Mouse (Mus musculus) right cerebral cortex, postnatal 36 days (tissue): ENCODE data around the gene Tshz2.

Experiments
- DNase-seq, 2 experiments: peaks; one replicate each; pipeline ENCODE4 v3.0.0; 2022; ENCODE audit warnings: low spot score in 2 of 2, mixed read lengths in 1 of 2

Gene Tshz2

GRCm38 (mm10) chr2:170045896-170046295, 413.1 kb downstream of the Tshz2 start:
- no peak for DNase-seq

DNA sequence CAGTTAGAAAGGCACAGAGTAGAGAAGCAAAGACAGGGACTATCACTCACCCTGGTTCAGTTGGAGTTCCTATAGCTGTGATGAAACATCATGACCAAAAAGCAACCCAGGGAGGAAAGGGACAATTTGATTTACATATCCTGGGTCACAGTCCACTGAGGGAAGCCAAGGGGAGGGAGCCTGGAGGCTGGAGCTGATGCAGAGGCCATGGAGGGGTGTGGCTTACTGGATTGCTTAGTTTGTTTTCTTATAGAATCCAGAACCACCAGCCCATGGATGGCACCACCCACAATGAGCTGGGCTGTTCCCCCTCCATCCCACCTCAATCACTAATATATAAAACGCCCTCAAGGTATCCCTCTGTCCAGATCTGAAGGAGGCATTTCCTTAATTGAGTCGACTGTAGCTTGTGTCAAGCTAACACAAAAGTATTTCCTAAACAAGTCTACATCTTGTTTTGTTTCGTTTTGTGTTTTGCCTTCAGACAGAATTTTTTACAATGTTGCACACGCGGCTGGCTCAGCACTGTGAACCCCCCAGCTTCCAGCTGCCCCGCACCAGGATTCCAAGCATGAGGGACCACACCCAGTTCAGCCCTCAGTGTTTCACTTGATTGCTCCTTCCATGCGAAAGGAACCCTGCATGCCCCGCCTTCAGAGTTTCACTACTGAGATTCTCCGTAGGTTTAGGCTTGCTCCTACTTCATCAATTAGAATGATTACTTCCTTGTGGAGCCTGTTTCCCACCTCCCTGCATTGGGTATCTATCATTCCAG, 413.7 kb downstream of the Tshz2 start:
- no peak for DNase-seq

GRCm38 (mm10) chr2:170048831-170049230, 416.0 kb downstream of the Tshz2 start:
- no peak for DNase-seq

- no peak for DNase-seq
These were observed 417.8 kb downstream of the Tshz2 start for GRCm38 (mm10) chr2:170050651-170051050.

DNA sequence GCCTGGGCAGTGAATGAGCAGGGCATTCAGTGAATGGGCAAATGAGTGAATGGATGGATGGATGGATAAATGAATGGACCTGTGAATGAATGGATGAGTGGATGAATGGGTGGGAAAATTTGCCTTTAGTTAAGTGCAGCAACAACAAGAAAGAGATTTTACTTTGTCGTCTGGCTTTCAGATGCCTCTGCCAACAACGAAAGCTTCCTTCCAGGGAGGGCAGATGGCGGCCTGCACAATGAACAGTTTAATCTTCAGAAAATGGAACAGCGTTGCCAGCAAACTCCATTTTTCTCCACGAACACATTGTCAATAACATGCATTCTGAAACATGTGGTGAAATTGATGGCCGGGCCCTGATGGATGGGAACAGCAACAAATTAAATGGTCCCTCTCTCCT, 418.6 kb downstream of the Tshz2 start:
- no peak for DNase-seq

DNA sequence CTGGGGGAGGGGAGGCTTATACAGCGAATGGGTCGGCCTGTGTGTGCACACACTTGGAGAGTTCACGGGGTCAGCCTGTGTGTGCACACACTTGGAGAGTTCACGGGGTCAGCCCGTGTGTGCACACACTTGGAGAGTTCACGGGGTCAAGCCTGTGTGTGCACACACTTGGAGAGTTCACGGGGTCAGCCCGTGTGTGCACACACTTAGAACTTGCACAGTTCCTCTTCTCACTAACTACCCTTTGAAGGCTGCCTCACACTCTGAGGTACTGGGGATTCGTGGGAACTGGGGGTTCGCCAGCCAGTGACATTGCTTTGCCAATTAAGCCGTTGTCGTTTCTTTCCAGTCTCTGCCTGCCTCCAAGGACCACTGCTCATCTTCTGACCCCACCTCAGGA, 422.1 kb downstream of the Tshz2 start:
- DNase-seq = no peak

DNA sequence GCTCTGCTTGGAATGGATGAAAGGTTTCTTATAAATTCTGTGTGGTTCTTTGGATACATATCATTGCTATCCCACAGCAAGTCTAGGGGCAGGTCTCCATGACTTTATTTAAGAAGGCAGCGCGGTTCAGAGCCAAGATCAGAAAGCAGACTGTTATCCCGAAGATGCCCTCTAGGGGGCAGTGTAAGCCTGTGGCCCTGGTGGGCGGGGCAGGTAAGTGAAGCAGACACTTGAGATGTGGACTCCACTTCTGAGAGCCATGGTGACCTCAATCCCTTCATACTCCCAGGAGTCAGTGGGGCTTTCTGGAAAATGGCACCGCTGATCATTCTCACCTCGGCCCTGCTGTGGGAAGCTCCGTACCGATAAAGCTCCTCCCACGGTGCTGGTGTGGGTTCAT, 422.6 kb downstream of the Tshz2 start:
- DNase-seq = no peak

DNA sequence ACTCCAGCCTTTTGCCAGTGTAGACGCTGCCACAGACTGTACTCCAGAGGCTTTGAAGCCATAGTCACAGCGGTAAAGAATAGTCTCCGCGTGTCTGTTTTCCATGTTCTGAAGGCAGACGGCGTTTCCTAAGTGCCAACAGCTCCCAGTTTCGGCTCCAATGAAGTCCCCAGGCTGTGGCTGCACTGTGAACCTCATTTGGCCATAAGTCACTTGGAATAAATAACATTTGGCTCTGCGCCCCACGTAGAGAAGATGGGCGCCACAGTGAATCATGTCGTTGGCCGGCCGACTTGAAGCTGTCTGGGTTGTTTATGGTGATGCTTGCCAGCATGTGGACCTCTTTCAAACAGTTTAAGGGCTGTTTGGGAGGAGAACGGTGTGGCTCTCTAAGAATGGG, 426.0 kb downstream of the Tshz2 start:
- DNase-seq = no peak

- no peak for DNase-seq
These were observed 427.3 kb downstream of the Tshz2 start for GRCm38 (mm10) chr2:170060066-170060465.

- no peak for DNase-seq
These were observed 429.6 kb downstream of the Tshz2 start for GRCm38 (mm10) chr2:170062378-170062777.

- no peak for DNase-seq
These were observed 437.2 kb downstream of the Tshz2 start for GRCm38 (mm10) chr2:170069976-170070375.

DNA sequence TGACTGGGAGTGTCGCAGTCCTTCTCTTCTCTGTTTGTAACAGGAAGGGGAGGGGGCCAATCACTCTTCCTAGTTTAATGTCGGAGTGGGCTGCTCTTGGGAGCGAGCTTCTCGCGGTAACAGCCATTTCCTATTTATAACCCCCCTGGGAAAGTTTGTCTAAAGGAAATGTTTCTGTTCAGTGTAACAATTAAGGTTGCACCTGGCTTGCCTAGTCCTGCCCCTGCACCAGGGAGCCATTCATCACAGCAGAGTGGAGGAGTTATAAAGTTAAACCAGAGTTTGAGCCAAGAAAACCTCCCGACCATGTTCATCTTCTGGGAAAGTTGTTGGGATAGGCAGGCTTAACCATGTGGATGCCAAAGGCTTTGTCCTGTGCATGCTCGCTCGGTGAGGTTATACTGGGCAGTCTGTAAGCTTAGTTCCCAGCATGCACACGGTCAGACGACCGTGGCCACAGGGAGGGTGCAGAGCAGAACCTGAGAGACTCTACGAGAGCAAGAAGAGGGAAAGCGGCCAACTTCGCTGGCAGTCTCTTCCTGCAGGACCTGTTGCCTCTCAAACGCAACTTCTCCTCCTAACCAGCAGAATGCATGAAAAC, 437.9 kb downstream of the Tshz2 start:
- DNase-seq = no peak

GRCm38 (mm10) chr2:170076941-170077490, 444.2 kb downstream of the Tshz2 start:
- no peak for DNase-seq

- no peak for DNase-seq
These were observed 445.2 kb downstream of the Tshz2 start for GRCm38 (mm10) chr2:170078041-170078440.

GRCm38 (mm10) chr2:170078442-170079017, 445.7 kb downstream of the Tshz2 start:
- DNase-seq = peak in 1 of 2 experiments; percentile 9

DNA sequence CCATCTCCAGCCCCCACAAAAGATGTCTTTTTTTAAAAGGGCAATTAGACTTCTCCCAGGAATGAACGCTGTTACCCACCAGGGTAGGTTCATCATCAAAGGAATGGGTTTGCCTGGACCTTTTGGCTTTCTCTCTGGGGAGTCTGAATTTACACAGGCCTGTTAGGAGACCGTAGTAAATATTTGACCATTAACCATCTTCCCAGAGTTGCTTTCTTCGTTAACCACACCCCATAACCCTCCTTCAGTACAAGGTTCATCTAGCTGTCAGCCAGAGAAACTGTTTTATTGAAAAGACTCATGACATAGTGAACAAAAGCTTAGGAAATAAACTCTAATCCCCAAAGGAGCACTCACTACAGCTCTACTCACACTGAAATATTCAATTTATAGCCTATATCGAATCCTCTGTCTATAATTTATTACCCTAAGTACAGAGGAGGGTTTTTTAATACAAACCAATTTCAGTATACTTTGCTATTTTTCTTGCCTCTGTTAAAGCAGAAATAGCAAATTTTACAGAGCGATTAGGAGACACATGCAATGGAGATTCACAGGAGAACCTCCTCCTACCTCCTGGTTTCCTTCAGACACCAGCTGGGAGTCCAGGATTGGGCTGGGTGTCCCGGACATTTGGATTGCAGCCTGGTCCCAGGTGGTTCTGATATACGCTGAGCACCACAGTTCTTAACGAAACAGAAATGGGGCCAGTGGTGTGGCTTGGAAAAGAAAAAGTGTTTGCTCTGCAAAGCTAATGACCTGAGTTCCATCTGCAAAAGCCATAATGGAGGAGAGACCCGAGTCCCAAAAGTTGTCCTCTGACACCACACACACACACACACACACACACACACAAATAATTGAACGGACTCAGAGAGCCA, 459.0 kb downstream of the Tshz2 start:
- DNase-seq = no peak

DNA sequence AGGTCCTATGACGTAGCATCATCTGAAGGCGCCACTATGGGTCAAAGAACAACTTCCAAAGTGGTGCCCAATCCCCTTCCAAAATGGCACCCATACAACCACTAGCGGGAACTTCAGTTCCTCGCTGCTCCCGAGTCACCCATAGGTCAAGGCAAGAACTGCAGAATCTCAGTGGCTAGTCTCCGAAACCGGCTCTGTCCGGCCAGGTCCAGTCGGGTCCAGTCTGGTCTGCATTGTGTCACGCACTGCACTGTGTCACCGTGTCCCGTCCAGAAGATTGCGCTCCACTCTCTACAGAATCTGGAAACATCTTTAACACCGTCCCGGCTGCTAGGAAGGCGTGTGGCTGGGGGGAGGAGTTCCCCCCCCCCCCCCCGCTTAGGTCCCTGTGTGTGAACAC, 461.4 kb downstream of the Tshz2 start:
- no peak for DNase-seq

DNA sequence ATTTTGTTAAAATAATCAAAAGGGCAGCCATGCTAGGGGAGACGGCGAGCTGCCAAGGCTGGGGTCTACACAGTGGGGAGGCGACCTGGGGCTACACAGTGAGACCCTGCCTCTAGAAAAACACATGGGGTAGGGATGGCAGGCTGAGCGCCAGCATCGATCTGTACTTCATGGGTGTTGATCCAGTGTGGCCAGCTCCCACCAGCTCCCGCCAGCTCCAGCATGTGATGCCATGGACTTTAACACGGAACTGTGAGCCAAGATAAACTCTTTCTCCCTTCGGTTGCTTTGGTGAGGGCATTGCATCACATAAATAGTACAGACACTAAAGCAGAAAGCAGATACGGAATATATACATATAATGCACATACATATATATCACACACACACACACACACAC, 462.1 kb downstream of the Tshz2 start:
- no peak for DNase-seq

- DNase-seq = peak; percentile 52 to 69
These were observed 468.3 kb downstream of the Tshz2 start for GRCm38 (mm10) chr2:170101132-170101531.

- DNase-seq = no peak
These were observed 469.1 kb downstream of the Tshz2 start for GRCm38 (mm10) chr2:170101932-170102331.

DNA sequence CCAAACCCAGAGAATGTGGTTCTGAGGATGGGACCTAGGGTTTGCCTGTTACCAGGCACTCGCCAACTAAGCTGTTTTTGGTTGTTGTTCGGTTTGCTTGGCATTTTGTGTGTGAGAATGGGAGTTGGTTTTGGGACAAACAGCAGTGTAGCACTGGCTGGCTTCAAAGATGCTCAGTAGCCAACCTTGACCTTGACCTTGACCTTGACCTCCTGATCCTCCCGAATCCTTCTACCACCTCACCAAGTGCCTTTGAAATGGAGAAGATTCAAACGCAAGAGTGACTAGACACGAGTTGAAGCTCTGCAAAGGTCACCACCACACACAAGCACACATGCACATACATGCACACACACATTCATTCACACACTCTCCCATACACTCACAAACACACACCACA, 470.5 kb downstream of the Tshz2 start:
- no peak for DNase-seq

DNA sequence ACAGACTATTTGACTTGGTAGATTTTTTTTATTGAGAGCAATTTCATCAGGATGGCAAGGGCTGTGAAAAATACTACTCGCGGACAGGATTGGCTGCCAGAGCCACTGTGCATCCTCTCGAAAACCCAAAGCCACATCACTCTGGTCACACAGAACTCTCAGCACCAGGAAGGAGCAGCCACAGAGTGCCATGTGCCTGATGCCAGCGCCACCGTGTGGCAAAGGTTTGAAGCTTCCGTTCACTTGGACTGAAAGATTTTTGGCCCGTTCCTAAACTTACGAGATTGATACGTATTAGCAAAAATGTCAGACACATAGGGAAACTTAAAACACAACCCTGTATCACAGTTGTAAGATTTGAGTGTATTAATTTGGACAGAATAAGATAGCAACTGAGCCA, 471.0 kb downstream of the Tshz2 start:
- peak; percentile 22 to 24 for DNase-seq
